Mouse (Mus musculus): ENCODE data around the gene Islr2. TPM values are rescaled to one million over a fixed set of nuclear protein-coding genes. Genes with fewer than 3 reads are reported as not detected.

The Islr2 gene
- polyA plus RNA-seq, 1 experiment from 2014 or later = not detected

- H3K4me2 ChIP-seq (ENCODE audit: low read depth, low read length) = peak overlapping the region; percentile 77
- no peaks in the 10 kb centered on the region for H3K9me3 ChIP-seq (ENCODE audit: low read length)
- WGBS (ENCODE audit: insufficient replicate concordance) = 3% methylated on average over 18 of the region's 18 CpGs
- peaks cover 56% of the 10 kb centered on the region for H3K27me3 ChIP-seq (ENCODE audit: insufficient read depth, low read length)
- TF ChIP-seq CTCF (IDR thresholded peaks at IDR 0.05; ENCODE audit: low read depth) (peak; percentile 99), EP300 (IDR thresholded peaks at IDR 0.05; ENCODE audit: low read depth) (no peak)
- H3K9ac ChIP-seq (replicated peaks) = no peak overlapping the region
- no peaks in the 10 kb centered on the region for H3K36me3 ChIP-seq (replicated peaks; ENCODE audit: insufficient read depth, low read length)
- no peak overlapping the region for H3K27ac ChIP-seq (ENCODE audit: low read depth)
- no peaks in the 10 kb centered on the region; the same call in 1 of the 2 replicates for H3K4me1 ChIP-seq (ENCODE audit: insufficient read depth)
- peak; percentile 85 for ATAC-seq
- H3K4me3 ChIP-seq (ENCODE audit: low read depth, low read length) = peak overlapping the region; percentile 52
- DNase-seq = peak; percentile 92
Observed at GRCm38 (mm10) chr9:58204448-58205000, 405 bp upstream of the Islr2 start.

- H3K36me3 ChIP-seq (replicated peaks; ENCODE audit: insufficient read depth, low read length) = no peaks in the 10 kb centered on the region
- ATAC-seq = no peak
- H3K27ac ChIP-seq (ENCODE audit: low read depth) = no peak overlapping the region
- H3K4me2 ChIP-seq (ENCODE audit: low read depth, low read length) = no peak overlapping the region
- no peak for DNase-seq
- peaks cover under 1% of the 10 kb centered on the region; the same call in 1 of the 2 replicates for H3K4me1 ChIP-seq (ENCODE audit: insufficient read depth)
- no peak overlapping the region for H3K4me3 ChIP-seq (ENCODE audit: low read depth, low read length)
- TF ChIP-seq CTCF (IDR thresholded peaks at IDR 0.05; ENCODE audit: low read depth) (no peak), EP300 (IDR thresholded peaks at IDR 0.05; ENCODE audit: low read depth) (no peak)
- H3K9ac ChIP-seq (replicated peaks) = no peak overlapping the region
- peaks cover 73% of the 10 kb centered on the region for H3K27me3 ChIP-seq (ENCODE audit: insufficient read depth, low read length)
- WGBS (ENCODE audit: insufficient replicate concordance) = 9% methylated on average over 14 of the region's 14 CpGs
- H3K9me3 ChIP-seq (ENCODE audit: low read length) = no peaks in the 10 kb centered on the region
Observed at GRCm38 (mm10) chr9:58202676-58203453, 1.3 kb downstream of the Islr2 start.

GRCm38 (mm10) chr9:58201861-58202549, 2.1 kb downstream of the Islr2 start:
- WGBS (ENCODE audit: insufficient replicate concordance) = 5% methylated on average over 37 of the region's 37 CpGs
- no peak overlapping the region for H3K4me2 ChIP-seq (ENCODE audit: low read depth, low read length)
- H3K36me3 ChIP-seq (replicated peaks; ENCODE audit: insufficient read depth, low read length) = no peaks in the 10 kb centered on the region
- TF ChIP-seq CTCF (IDR thresholded peaks at IDR 0.05; ENCODE audit: low read depth) = no peak
- TF ChIP-seq EP300 (IDR thresholded peaks at IDR 0.05; ENCODE audit: low read depth) = no peak
- DNase-seq (no peak), ATAC-seq (no peak)
- peaks cover 81% of the 10 kb centered on the region for H3K27me3 ChIP-seq (ENCODE audit: insufficient read depth, low read length)
- no peaks in the 10 kb centered on the region for H3K9me3 ChIP-seq (ENCODE audit: low read length)
- H3K4me1 ChIP-seq (ENCODE audit: insufficient read depth) = peaks cover 6% of the 10 kb centered on the region; the same call in 1 of the 2 replicates
- no peak overlapping the region for H3K9ac ChIP-seq (replicated peaks)
- H3K4me3 ChIP-seq (ENCODE audit: low read depth, low read length) = no peak overlapping the region
- no peak overlapping the region for H3K27ac ChIP-seq (ENCODE audit: low read depth)

GRCm38 (mm10) chr9:58201091-58201842, 2.9 kb downstream of the Islr2 start:
- H3K9me3 ChIP-seq (ENCODE audit: low read length) = no peaks in the 10 kb centered on the region
- H3K27ac ChIP-seq (ENCODE audit: low read depth) = no peak overlapping the region
- TF ChIP-seq EP300 (IDR thresholded peaks at IDR 0.05; ENCODE audit: low read depth) (no peak), CTCF (IDR thresholded peaks at IDR 0.05; ENCODE audit: low read depth) (no peak)
- H3K4me1 ChIP-seq (ENCODE audit: insufficient read depth) = peaks cover 6% of the 10 kb centered on the region; the same call in 1 of the 2 replicates
- DNase-seq (peak; percentile 11), ATAC-seq (no peak)
- no peak overlapping the region for H3K4me2 ChIP-seq (ENCODE audit: low read depth, low read length)
- H3K4me3 ChIP-seq (ENCODE audit: low read depth, low read length) = no peak overlapping the region
- no peak overlapping the region for H3K9ac ChIP-seq (replicated peaks)
- 5% methylated on average over 24 of the region's 24 CpGs for WGBS (ENCODE audit: insufficient replicate concordance)
- H3K27me3 ChIP-seq (ENCODE audit: insufficient read depth, low read length) = peaks cover 89% of the 10 kb centered on the region
- no peaks in the 10 kb centered on the region for H3K36me3 ChIP-seq (replicated peaks; ENCODE audit: insufficient read depth, low read length)

- peaks cover 6% of the 10 kb centered on the region for H3K4me1 ChIP-seq (ENCODE audit: insufficient read depth)
- ATAC-seq = no peak
- DNase-seq = no peak
- no peaks in the 10 kb centered on the region for H3K9me3 ChIP-seq (ENCODE audit: low read length)
- no peaks in the 10 kb centered on the region for H3K36me3 ChIP-seq (replicated peaks; ENCODE audit: insufficient read depth, low read length)
- no peak overlapping the region for H3K4me3 ChIP-seq (ENCODE audit: low read depth, low read length)
- no peak for TF ChIP-seq EP300 (IDR thresholded peaks at IDR 0.05; ENCODE audit: low read depth)
- TF ChIP-seq CTCF (IDR thresholded peaks at IDR 0.05; ENCODE audit: low read depth) = no peak
- peaks cover 96% of the 10 kb centered on the region for H3K27me3 ChIP-seq (ENCODE audit: insufficient read depth, low read length)
- WGBS (ENCODE audit: insufficient replicate concordance) = 13% methylated on average over 11 of the region's 11 CpGs
- H3K4me2 ChIP-seq (ENCODE audit: low read depth, low read length) = no peak overlapping the region
- no peak overlapping the region for H3K9ac ChIP-seq (replicated peaks)
- H3K27ac ChIP-seq (ENCODE audit: low read depth) = no peak overlapping the region
Observed at GRCm38 (mm10) chr9:58200270-58201090, 3.6 kb downstream of the Islr2 start.
